ENCODE assay signal across 20 mouse cellular contexts in genomic region chr6:124584935-124585334, GRCm38 (mm10). TPM values are rescaled to one million over a fixed set of nuclear protein-coding genes. Genes with fewer than 3 reads are reported as not detected.
"Had no signal": no experiment of that assay in that cellular context is flagged by ENCODE, and none has a peak within 500 bp of the region (broad histone marks: within the 10 kb centered on the region; RNA-seq: fewer than 3 reads in every experiment).

No protein-coding gene starts in this region.

- DNase-seq: kidney, postnatal 25 days; liver, embryonic 13.5 days; lung, embryonic 14.5 days; lung, postnatal 10 days; lung, postnatal 36 days; thymus, adult 18-20 months; thymus, postnatal 36 days had no signal

RNA-seq across cellular contexts. Expression of gene C1rb, which starts 14.8 kb away (rescaled TPM):
- total RNA-seq: layer of hippocampus, adult 2 months; layer of hippocampus, postnatal 14 days; left cerebral cortex, postnatal 10 days; midbrain, postnatal 0 days had no signal
- polyA plus RNA-seq: limb, embryonic 11.5 days; liver, embryonic 13.5 days; liver, embryonic 16.5 days; lung, embryonic 14.5 days; midbrain, embryonic 10.5 days; midbrain, embryonic 13.5 days; midbrain, postnatal 0 days; neural tube, embryonic 11.5 days; neural tube, embryonic 14.5 days; small intestine, adult 2 months; stomach, embryonic 16.5 days had no signal

RNA-seq across cellular contexts. Expression of gene C1s2, which starts 51.0 kb away (rescaled TPM):
- total RNA-seq: midbrain, postnatal 0 days had no signal
- polyA plus RNA-seq: limb, embryonic 11.5 days; liver, adult 2 months; liver, embryonic 13.5 days; lung, embryonic 14.5 days; neural tube, embryonic 11.5 days; small intestine, adult 2 months; stomach, embryonic 16.5 days had no signal
